Mouse (Mus musculus): Measurements from ENCODE around the gene Pth2.

- TF ChIP-seq POLR2A (IDR thresholded peaks at IDR 0.05; ENCODE audit: insufficient read depth, low read depth, low read length) (no peak), CTCF (IDR thresholded peaks at IDR 0.05) (no peak)
These were observed 11.1 kb downstream of the Pth2 start for GRCm38 (mm10) chr7:45191803-45192363.

Measured in heart, adult 2 months (tissue).